Mouse (Mus musculus) heart, embryonic 12.5 days (tissue): ENCODE data around the gene Cpne9. TPM values are rescaled to one million over a fixed set of nuclear protein-coding genes. Genes with fewer than 3 reads are reported as not detected.
"Not testable (repeated sequence)": the region's sequence is repeated elsewhere in the genome, so short reads cannot be mapped to it uniquely, and the experiment has no call there.

ENCODE experiments used
- ATAC-seq: fragments of 200-750 bp; cut with Nextera tagmentation; 2 replicates; pipeline ENCODE4 v1.8.0; 2017; ENCODE audit warnings: moderate TSS enrichment, moderate library complexity; ENCODE audit not compliant: insufficient number of reproducible peaks, low FRiP score
- H3K27ac ChIP-seq: fragments of 300-500 bp; sonication (generic); 2 replicates; pipeline ENCODE4 v1.5.1; 2016; ENCODE audit warnings: mild to moderate bottlenecking, moderate library complexity; ENCODE audit not compliant: poor library complexity, severe bottlenecking
- H3K27me3 ChIP-seq: fragments of 300-500 bp; sonication (generic); replicated peaks from 2 replicates; pipeline ENCODE4 v1.6.1; 2016; ENCODE audit warnings: mild to moderate bottlenecking, moderate library complexity
- H3K36me3 ChIP-seq: fragments of 300-500 bp; sonication (generic); 2 replicates; pipeline ENCODE4 v1.6.1; 2016; ENCODE audit warnings: mild to moderate bottlenecking, moderate library complexity
- H3K4me1 ChIP-seq: fragments of 300-500 bp; sonication (generic); replicated peaks from 2 replicates; pipeline ENCODE4 v1.6.1; 2016; ENCODE audit warnings: mild to moderate bottlenecking
- H3K4me2 ChIP-seq: fragments of 300-500 bp; sonication (generic); 2 replicates; pipeline ENCODE4 v1.6.1; 2016; ENCODE audit warnings: mild to moderate bottlenecking, moderate library complexity
- H3K4me3 ChIP-seq: fragments of 300-500 bp; sonication (generic); 2 replicates; pipeline ENCODE4 v1.5.1; 2016; ENCODE audit warnings: mild to moderate bottlenecking
- H3K9ac ChIP-seq: fragments of 300-500 bp; sonication (generic); 2 replicates; pipeline ENCODE4 v1.6.1; 2016; ENCODE audit warnings: mild to moderate bottlenecking, moderate library complexity
- H3K9me3 ChIP-seq: fragments of 300-500 bp; sonication (generic); replicated peaks from 2 replicates; pipeline ENCODE4 v1.6.1; 2016; ENCODE audit warnings: mild to moderate bottlenecking, moderate library complexity
- WGBS: fragments of 180-500 bp; shearing (Covaris S2); methylation state at CpG from one replicate; pipeline ENCODE4 v1.1.7; 2016; 5-methylcytosine and 5-hydroxymethylcytosine counted together
- polyA plus RNA-seq: library from polyadenylated mRNA; unstranded; fragments of >200 nt; fragmentation: Nextera tagmentation; extraction: Ambion mirVana; gene quantifications from 2 replicates; pipeline ENCODE4 v1.2.1, GENCODE M21; 2016

Gene Cpne9
- polyA plus RNA-seq, 1 experiment from 2014 or later = 0.08 TPM

DNA sequence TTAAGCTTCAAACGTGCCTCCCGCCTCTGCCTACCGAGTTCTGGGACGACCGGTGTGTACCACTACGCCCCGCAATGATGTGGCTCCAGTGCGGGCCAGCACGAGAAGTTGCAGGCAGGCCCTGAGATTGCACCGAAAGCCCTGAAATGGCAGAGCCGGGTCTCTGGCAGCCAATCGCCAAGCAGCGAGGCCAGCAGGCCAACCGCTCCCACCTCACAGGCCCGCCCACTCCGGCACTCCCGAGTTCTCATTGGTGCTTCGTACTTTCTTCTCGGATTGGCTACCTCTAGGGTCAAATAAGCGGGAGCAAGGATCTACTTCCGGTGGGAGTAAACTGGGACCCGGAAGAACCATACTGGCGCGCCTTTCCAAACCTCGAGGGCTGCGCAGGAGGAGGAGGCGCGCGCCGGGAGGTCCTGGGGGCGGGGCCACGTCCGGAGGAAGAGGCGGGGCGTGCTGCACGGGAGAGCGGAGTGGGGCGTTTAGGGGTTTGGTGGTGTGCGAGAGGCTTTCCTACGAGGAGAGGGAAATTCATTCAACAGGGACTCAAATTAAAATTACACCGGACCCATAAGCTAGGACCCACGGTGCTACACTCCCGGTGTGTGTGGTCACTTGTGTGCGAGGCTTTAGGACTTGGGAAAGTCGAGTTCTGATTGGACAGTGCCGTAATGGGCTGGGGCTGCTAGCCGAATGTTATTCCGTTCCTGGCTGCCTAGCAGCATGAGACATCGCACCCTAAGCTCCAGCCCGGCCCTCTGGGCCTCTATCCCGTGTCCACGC lies 44.6 kb downstream of the Cpne9 start, which contains the start of gene Ogg1:
Gene Ogg1 (plus strand): TSS at position 440 of the 783 bp plus-strand sequence.
- Histone ChIP-seq H3K9me3 (no peaks in the 10 kb centered on the region), H3K4me2 (peak within 1 kb of the TSS; percentile 97), H3K4me1 (peaks cover 30% of the 10 kb centered on the region), H3K4me3 (peak within 1 kb of the TSS; percentile 59), H3K9ac (peak within 1 kb of the TSS; percentile 90), H3K36me3 (peaks cover 52% of the 10 kb centered on the region), H3K27ac (peak within 1 kb of the TSS; percentile 96), H3K27me3 (no peaks in the 10 kb centered on the region)
- WGBS = under 1% methylated on average over 52 of the region's 52 CpGs
- peak; percentile 97 for ATAC-seq

DNA sequence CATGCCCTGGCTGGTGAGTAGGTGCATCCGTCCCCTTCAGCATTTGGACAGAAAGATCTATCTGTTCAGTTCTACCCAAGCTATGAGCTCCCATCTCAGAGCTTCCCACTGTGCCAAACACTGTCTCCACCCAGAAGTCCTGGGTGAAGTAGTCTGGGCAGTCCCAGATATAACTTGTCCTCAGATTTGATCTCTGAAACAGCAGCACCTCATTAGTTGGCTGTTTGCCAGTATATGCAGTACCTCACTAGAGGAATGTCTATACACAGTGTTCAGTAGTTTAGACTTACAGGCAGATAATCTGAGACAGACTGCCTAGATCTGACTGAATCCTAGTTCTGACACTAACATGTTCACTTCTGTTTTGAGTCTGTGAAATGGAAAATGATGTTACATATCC lies 47.3 kb downstream of the Cpne9 start:
- no peak overlapping the region for H3K4me3 ChIP-seq

DNA sequence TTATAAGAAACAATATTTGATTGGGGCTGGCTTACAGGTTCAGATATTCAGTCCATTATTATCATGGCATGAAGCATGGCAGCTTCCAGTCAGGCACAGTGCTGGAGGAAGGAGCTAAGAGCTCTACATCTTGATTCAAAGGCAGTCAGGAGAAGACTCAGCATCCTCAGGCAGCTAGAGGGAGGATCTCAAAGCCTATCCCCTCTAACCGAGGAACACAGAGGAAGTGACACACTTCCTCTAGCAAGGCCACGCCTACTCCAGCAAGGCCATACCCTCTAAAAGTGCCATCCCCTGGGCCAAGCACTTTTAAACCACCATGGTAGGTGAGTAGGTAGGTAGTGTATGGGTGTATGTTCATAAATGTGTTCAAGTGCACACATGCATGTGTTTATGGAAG lies 48.4 kb downstream of the Cpne9 start:
- 38% methylated on average over 2 of the region's 2 CpGs for WGBS
- Histone ChIP-seq H3K4me2 (no peak overlapping the region), H3K27ac (no peak overlapping the region), H3K36me3 (peaks cover 45% of the 10 kb centered on the region), H3K9me3 (no peaks in the 10 kb centered on the region), H3K4me3 (no peak overlapping the region), H3K27me3 (no peaks in the 10 kb centered on the region), H3K4me1 (peaks cover 42% of the 10 kb centered on the region), H3K9ac (no peak overlapping the region)
- ATAC-seq = no peak

More for the DNA sequence above, 47.3 kb downstream of the Cpne9 start:
- 65% methylated on average over 1 of the region's 1 CpGs for WGBS
- peaks cover 41% of the 10 kb centered on the region for H3K36me3 ChIP-seq
- no peak overlapping the region for H3K27ac ChIP-seq
- H3K4me1 ChIP-seq = peaks cover 46% of the 10 kb centered on the region
- H3K9me3 ChIP-seq = no peaks in the 10 kb centered on the region
- no peak for ATAC-seq
- no peaks in the 10 kb centered on the region for H3K27me3 ChIP-seq
- no peak overlapping the region for H3K9ac ChIP-seq
- no peak overlapping the region for H3K4me2 ChIP-seq

- peaks cover 36% of the 10 kb centered on the region for H3K4me1 ChIP-seq
- H3K9me3 ChIP-seq = no peaks in the 10 kb centered on the region
- no peak overlapping the region for H3K4me2 ChIP-seq
- H3K9ac ChIP-seq = no peak overlapping the region
- no peak overlapping the region for H3K27ac ChIP-seq
- H3K27me3 ChIP-seq = no peaks in the 10 kb centered on the region
- H3K36me3 ChIP-seq = peaks cover 55% of the 10 kb centered on the region
- WGBS = 88% methylated on average over 11 of the region's 11 CpGs
- H3K4me3 ChIP-seq = no peak overlapping the region
- ATAC-seq = no peak
Measured at GRCm38 (mm10) chr6:113331721-113332120, 49.6 kb downstream of the Cpne9 start.

- H3K9ac ChIP-seq, H3K9me3 ChIP-seq, H3K4me3 ChIP-seq, ATAC-seq, H3K4me2 ChIP-seq, H3K27me3 ChIP-seq: not testable (repeated sequence)
- peaks cover 62% of the 10 kb centered on the region for H3K36me3 ChIP-seq
- H3K4me1 ChIP-seq = peaks cover 39% of the 10 kb centered on the region
- H3K27ac ChIP-seq = peak overlapping the region; percentile 73
- WGBS = 75% methylated on average over 6 of the region's 6 CpGs
Measured at GRCm38 (mm10) chr6:113332734-113333133, 50.6 kb downstream of the Cpne9 start.

DNA sequence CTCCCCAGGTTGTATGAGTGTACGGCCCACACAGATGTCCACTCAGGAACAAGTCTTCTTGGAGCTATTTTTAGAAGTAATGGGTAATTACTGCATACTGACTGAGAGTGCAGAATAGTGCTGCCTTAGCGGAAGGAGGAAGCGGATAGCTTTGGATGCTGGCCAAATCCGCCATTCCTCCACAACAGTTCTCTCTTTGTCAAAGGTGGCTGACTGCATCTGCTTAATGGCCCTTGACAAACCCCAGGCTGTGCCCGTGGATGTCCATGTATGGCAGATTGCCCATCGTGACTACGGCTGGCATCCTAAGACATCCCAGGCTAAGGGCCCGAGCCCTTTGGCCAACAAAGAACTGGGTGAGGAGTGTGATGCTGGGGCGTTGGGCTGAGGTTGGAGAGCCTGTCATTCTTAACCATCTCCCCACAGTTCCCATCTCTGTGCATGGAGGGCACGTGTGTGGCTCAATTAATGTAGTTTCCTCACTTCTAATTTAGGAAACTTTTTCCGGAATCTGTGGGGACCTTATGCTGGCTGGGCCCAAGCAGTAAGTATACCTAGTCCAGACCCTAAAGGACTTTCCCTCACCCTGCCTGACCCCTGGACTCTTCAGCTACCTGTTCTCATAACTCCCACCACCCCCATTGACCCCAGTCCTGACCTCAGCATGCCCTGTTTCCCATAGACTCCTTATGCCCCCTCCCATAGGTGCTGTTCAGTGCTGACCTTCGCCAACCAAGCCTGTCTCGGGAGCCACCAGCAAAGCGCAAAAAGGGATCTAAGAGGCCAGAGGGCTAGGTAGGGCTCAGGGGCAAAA lies 51.2 kb downstream of the Cpne9 start:
- Histone ChIP-seq H3K4me1 (peaks cover 33% of the 10 kb centered on the region), H3K36me3 (peaks cover 68% of the 10 kb centered on the region), H3K27me3 (no peaks in the 10 kb centered on the region), H3K4me3 (no peak overlapping the region), H3K4me2 (peak overlapping the region; percentile 35; the same call in 1 of the 2 replicates), H3K9me3 (no peaks in the 10 kb centered on the region), H3K27ac (peak overlapping the region; percentile 73), H3K9ac (peak overlapping the region; percentile 22; the same call in 1 of the 2 replicates)
- ATAC-seq = peak; percentile 53
- WGBS = 47% methylated on average over 14 of the region's 14 CpGs

DNA sequence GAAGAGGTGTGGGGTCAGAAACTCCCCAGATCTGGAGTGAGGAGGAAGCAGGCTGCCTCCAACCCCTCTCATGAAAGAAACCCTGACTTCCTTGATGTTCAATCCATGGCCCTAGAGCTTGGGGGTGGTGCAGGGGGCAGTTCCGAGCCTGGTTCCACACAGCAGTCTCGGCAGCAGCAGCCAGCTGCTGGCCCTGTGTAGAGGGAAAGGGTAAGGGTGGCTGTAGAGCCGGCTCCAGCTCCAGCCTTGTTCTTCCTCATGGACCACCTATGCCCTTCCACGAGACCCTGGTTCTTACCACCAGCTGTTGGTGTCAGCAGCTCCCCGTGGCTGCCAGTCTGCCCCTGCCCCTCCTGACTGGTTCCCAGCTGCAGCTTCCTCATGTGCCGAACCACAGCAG lies 52.1 kb downstream of the Cpne9 start:
- H3K36me3 ChIP-seq = peaks cover 72% of the 10 kb centered on the region
- H3K4me2 ChIP-seq = no peak overlapping the region
- H3K27ac ChIP-seq = no peak overlapping the region
- no peak overlapping the region for H3K4me3 ChIP-seq
- no peaks in the 10 kb centered on the region for H3K27me3 ChIP-seq
- H3K4me1 ChIP-seq = peaks cover 28% of the 10 kb centered on the region
- no peak overlapping the region for H3K9ac ChIP-seq
- no peak for ATAC-seq
- H3K9me3 ChIP-seq = no peaks in the 10 kb centered on the region
- WGBS = 83% methylated on average over 6 of the region's 6 CpGs

DNA sequence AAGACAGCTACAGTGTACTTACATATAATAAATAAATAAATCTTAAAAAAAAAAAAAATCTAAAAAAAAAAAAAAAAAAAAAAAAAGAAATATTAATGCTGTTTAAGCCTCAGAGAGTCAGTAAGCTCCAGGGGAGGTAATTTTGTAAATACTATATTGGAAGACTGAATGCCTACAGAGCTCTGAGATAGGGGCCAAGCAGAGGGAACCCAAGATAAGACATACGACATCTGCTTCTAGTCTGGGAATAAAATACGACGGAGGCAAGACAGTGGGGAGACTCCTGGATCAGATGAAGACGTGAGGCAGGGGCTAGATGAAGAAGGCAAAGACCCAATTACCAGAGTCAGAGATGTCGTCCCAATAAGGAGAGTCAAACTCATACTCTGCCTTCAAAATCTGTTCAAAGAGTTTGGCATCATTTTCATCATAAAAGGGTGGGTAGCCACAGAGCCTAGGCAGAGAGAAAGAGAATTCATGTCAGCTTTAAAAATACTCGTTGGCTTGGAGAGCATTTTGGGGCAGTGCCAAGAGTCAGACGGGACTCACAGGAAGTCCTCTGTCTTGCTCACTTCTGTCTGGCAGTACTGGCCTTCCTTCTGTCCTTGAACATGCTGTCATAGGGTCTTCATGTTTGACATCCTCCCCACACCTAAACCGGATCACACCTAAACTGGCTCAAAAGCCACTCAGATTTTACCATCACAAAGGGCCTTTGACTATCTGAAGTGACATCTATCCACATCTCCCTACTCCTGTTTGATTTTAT lies 54.9 kb downstream of the Cpne9 start:
- Histone ChIP-seq H3K4me2 (no peak overlapping the region), H3K4me1 (peaks cover 32% of the 10 kb centered on the region), H3K9me3 (no peaks in the 10 kb centered on the region), H3K9ac (no peak overlapping the region), H3K27ac (no peak overlapping the region), H3K36me3 (peaks cover 75% of the 10 kb centered on the region), H3K27me3 (no peaks in the 10 kb centered on the region), H3K4me3 (no peak overlapping the region)
- no peak for ATAC-seq
- WGBS = 51% methylated on average over 8 of the region's 8 CpGs

- H3K9ac ChIP-seq = peak overlapping the region; percentile 55; the same call in 1 of the 2 replicates
- peaks cover 40% of the 10 kb centered on the region for H3K4me1 ChIP-seq
- peaks cover 40% of the 10 kb centered on the region for H3K36me3 ChIP-seq
- H3K27me3 ChIP-seq = no peaks in the 10 kb centered on the region
- WGBS = 78% methylated on average over 6 of the region's 6 CpGs
- no peaks in the 10 kb centered on the region for H3K9me3 ChIP-seq
- peak overlapping the region; percentile 57; the same call in 1 of the 2 replicates for H3K4me3 ChIP-seq
- no peak for ATAC-seq
- H3K4me2 ChIP-seq = peak overlapping the region; percentile 72
- H3K27ac ChIP-seq = peak overlapping the region; percentile 42; the same call in 1 of the 2 replicates
Measured at GRCm38 (mm10) chr6:113341574-113341973, 59.5 kb downstream of the Cpne9 start.

DNA sequence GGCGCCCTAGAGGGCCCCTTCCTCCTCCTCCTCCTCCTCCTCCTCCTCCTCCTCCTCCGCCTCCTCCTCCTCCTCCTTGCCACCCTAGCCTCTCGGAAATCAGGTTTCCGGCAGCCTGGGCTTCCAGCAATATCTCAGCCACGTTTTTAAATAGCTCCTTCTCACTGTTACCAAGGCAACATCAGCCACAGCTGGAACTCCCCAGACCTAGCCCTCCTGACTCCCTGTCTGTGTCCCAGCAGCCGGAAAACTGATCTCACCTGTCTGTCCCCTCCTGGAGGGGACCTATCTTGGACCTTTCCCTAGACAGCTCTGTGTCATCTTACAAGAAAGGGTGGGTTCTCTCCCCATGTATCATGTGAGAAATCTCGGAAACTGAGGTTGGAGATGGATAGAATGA lies 60.2 kb downstream of the Cpne9 start:
- ATAC-seq = no peak
- H3K9ac ChIP-seq = peak overlapping the region; percentile 44; the same call in 1 of the 2 replicates

More for the DNA sequence above, 60.2 kb downstream of the Cpne9 start:
- Histone ChIP-seq H3K27ac (peak overlapping the region; percentile 42), H3K4me1 (peaks cover 35% of the 10 kb centered on the region), H3K36me3 (peaks cover 38% of the 10 kb centered on the region), H3K9me3 (no peaks in the 10 kb centered on the region), H3K4me2 (peak overlapping the region; percentile 72), H3K27me3 (no peaks in the 10 kb centered on the region), H3K4me3 (peak overlapping the region; percentile 57)
- 34% methylated on average over 4 of the region's 7 CpGs for whole genome bisulfite sequencing
